Mouse (Mus musculus): ENCODE measurements around the gene Ttll7. TPM values are rescaled to one million over a fixed set of nuclear protein-coding genes. Genes with fewer than 3 reads are reported as not detected.

The Ttll7 gene
- polyA plus RNA-seq, 1 experiment = 5.2 TPM

DNA sequence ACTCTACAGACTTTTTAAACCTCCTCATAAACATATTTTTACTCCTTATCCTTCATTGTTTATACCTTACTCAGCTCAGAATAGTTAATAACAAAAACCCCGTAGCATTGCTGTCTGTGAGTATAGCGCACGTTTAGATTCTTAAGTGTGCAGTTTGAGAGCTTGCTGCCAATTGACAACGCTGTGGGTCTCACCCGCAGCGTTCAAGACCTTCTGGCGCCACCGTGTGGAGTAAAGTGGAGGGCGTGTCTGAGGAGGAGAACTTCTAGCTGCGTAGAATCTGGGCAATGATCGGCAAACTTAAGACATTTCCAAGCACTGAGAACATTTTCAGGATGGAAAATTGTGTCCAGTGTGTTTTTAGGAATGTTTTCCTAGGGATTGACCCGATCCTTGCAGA lies 62.6 kb downstream of the Ttll7 start:
- H3ac ChIP-seq (ENCODE audit: control insufficient read depth, insufficient read length) = no peak overlapping the region
- no peak overlapping the region for H3K4me3 ChIP-seq
- H3K4me2 ChIP-seq (ENCODE audit: low read depth) = no peak overlapping the region
- TF ChIP-seq MYOD1 (IDR thresholded peaks at IDR 0.05; ENCODE audit: control insufficient read depth in 1 of 3, insufficient read length in 2 of 3, low read depth in 2 of 3) (no peak), POLR2A (IDR thresholded peaks at IDR 0.05; ENCODE audit: insufficient read length, low read depth) (no peak), POLR2AphosphoS2 (IDR thresholded peaks at IDR 0.05; ENCODE audit: insufficient read length, low read depth) (no peak), E2F4 (IDR thresholded peaks at IDR 0.05; ENCODE audit: insufficient read depth) (no peak), TCF3 (IDR thresholded peaks at IDR 0.05; ENCODE audit: insufficient read length, low read depth) (no peak), TCF12 (IDR thresholded peaks at IDR 0.05; ENCODE audit: insufficient read depth, poor library complexity, severe bottlenecking) (no peak), REST (IDR thresholded peaks at IDR 0.05; ENCODE audit: insufficient read depth, insufficient read length) (no peak), MYOG (IDR thresholded peaks at IDR 0.05; ENCODE audit: control insufficient read depth in 1 of 3, insufficient read depth in 1 of 3, insufficient read length in 2 of 3, low read depth in 2 of 3) (no peak), CEBPB (IDR thresholded peaks at IDR 0.05; ENCODE audit: insufficient read depth, poor library complexity, severe bottlenecking) (no peak), SRF (IDR thresholded peaks at IDR 0.05; ENCODE audit: control insufficient read depth, insufficient read length, low read depth) (no peak), USF1 (IDR thresholded peaks at IDR 0.05; ENCODE audit: low read depth) (no peak), MAX (IDR thresholded peaks at IDR 0.05; ENCODE audit: low read depth) (no peak)
- no peaks in the 10 kb centered on the region for H3K36me3 ChIP-seq (ENCODE audit: control insufficient read depth, insufficient read depth)
- H3K27me3 ChIP-seq (ENCODE audit: control insufficient read depth, insufficient read depth, insufficient read length) = no peaks in the 10 kb centered on the region
- H3K79me2 ChIP-seq (ENCODE audit: control insufficient read depth, insufficient read depth) = no peaks in the 10 kb centered on the region

DNA sequence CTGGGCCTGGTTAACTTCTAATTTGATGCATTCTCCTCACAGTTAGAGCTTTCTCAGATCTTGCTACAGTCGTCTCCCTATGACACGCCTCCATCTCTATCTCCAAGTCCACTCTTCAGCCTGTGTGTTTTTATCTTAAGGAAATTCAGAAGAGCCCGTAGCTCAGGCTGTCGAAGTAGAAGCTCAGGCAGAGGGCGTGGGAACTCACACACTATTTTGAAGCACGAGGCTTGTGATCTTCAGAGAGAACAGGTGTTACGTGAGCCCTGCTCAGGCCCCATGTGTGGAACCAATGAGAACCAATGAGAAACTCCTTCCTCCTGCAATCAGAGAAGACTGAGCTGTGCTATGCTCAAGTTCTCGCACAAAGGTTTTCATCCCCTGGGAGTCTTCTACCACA lies 65.7 kb downstream of the Ttll7 start:
- H3K4me3 ChIP-seq = no peak overlapping the region
- no peaks in the 10 kb centered on the region for H3K36me3 ChIP-seq (ENCODE audit: control insufficient read depth, insufficient read depth)
- TF ChIP-seq POLR2AphosphoS2 (IDR thresholded peaks at IDR 0.05; ENCODE audit: insufficient read length, low read depth) = no peak
- TF ChIP-seq E2F4 (IDR thresholded peaks at IDR 0.05; ENCODE audit: insufficient read depth) = no peak
- no peak for TF ChIP-seq TCF3 (IDR thresholded peaks at IDR 0.05; ENCODE audit: insufficient read length, low read depth)
- no peak for TF ChIP-seq POLR2A (IDR thresholded peaks at IDR 0.05; ENCODE audit: insufficient read length, low read depth)

DNA sequence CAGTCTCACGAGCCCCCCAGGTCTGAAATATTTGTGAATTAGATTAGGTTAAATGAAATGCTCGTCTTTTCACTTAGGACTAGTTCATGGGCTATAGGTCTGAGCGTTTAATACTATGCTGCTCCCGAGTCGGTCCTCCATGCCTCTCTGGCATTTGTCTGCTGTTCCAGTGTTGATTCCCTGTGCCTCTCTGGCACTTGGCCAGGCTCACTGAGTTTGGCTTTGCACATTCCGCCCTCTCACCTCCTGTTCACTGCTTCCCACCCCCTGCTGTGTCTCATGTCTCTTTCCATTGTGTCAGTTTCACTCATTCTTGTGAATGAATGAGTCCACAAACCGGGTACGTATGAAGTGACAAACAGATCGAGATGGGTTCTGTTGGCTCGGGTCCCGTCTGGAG lies 66.2 kb downstream of the Ttll7 start:
- Histone ChIP-seq H3ac (ENCODE audit: control insufficient read depth, insufficient read length) (no peak overlapping the region), H3K27me3 (ENCODE audit: control insufficient read depth, insufficient read depth, insufficient read length) (no peaks in the 10 kb centered on the region), H3K79me2 (ENCODE audit: control insufficient read depth, insufficient read depth) (no peaks in the 10 kb centered on the region), H3K4me3 (no peak overlapping the region), H3K4me2 (ENCODE audit: low read depth) (no peak overlapping the region), H3K36me3 (ENCODE audit: control insufficient read depth, insufficient read depth) (no peaks in the 10 kb centered on the region)
- TF ChIP-seq SRF (IDR thresholded peaks at IDR 0.05; ENCODE audit: control insufficient read depth, insufficient read length, low read depth) (no peak), E2F4 (IDR thresholded peaks at IDR 0.05; ENCODE audit: insufficient read depth) (no peak), MAX (IDR thresholded peaks at IDR 0.05; ENCODE audit: low read depth) (no peak), POLR2A (IDR thresholded peaks at IDR 0.05; ENCODE audit: insufficient read length, low read depth) (no peak), CEBPB (IDR thresholded peaks at IDR 0.05; ENCODE audit: insufficient read depth, poor library complexity, severe bottlenecking) (no peak), TCF3 (IDR thresholded peaks at IDR 0.05; ENCODE audit: insufficient read length, low read depth) (no peak), MYOG (IDR thresholded peaks at IDR 0.05; ENCODE audit: control insufficient read depth in 1 of 3, insufficient read depth in 1 of 3, insufficient read length in 2 of 3, low read depth in 2 of 3) (no peak), TCF12 (IDR thresholded peaks at IDR 0.05; ENCODE audit: insufficient read depth, poor library complexity, severe bottlenecking) (no peak), POLR2AphosphoS2 (IDR thresholded peaks at IDR 0.05; ENCODE audit: insufficient read length, low read depth) (no peak), REST (IDR thresholded peaks at IDR 0.05; ENCODE audit: insufficient read depth, insufficient read length) (no peak), USF1 (IDR thresholded peaks at IDR 0.05; ENCODE audit: low read depth) (no peak), MYOD1 (IDR thresholded peaks at IDR 0.05; ENCODE audit: control insufficient read depth in 1 of 3, insufficient read length in 2 of 3, low read depth in 2 of 3) (no peak)

More for the DNA sequence above, 65.7 kb downstream of the Ttll7 start:
- Histone ChIP-seq H3K4me2 (ENCODE audit: low read depth) (no peak overlapping the region), H3K27me3 (ENCODE audit: control insufficient read depth, insufficient read depth, insufficient read length) (no peaks in the 10 kb centered on the region), H3K79me2 (ENCODE audit: control insufficient read depth, insufficient read depth) (no peaks in the 10 kb centered on the region), H3ac (ENCODE audit: control insufficient read depth, insufficient read length) (no peak overlapping the region)

DNA sequence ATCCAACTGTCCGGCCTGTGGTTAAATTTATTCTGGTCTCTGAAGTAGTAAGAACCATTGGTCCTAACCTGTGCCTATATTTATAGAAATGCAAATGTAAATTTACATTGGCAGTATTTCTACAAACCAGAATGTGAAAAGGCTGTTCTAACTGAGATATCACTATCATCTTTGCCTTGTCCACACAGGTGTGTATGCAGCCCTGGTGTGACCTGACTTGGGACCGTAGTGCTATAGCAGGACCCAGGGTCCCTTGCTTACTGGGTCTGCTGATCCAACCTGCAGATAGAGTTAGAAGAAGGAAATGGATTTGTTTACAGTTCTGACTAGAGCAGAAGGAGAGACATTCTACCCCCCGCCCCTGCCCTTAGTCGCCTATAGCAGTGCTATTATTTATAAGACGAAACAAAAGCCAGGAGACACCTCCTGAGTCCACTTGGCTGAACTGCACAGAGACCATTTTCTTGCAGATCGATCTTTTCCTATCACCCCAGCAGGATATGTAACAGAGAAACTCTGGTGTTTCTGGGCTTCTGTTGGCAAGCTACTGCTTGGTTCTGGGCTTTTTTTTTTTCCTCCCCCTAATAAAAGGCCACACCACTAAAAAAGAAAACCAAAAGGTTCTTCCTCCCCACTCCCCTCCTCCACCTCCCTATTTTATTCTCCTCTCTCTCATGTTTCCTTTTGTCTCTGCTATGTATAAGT lies 75.3 kb downstream of the Ttll7 start:
- no peak overlapping the region for H3ac ChIP-seq (ENCODE audit: control insufficient read depth, insufficient read length)
- no peaks in the 10 kb centered on the region for H3K79me2 ChIP-seq (ENCODE audit: control insufficient read depth, insufficient read depth)
- H3K27me3 ChIP-seq (ENCODE audit: control insufficient read depth, insufficient read depth, insufficient read length) = no peaks in the 10 kb centered on the region
- no peak overlapping the region for H3K4me2 ChIP-seq (ENCODE audit: low read depth)
- no peak overlapping the region for H3K4me3 ChIP-seq
- TF ChIP-seq POLR2AphosphoS2 (IDR thresholded peaks at IDR 0.05; ENCODE audit: insufficient read length, low read depth) (no peak), POLR2A (IDR thresholded peaks at IDR 0.05; ENCODE audit: insufficient read length, low read depth) (no peak), MAX (IDR thresholded peaks at IDR 0.05; ENCODE audit: low read depth) (no peak), MYOG (IDR thresholded peaks at IDR 0.05; ENCODE audit: control insufficient read depth in 1 of 3, insufficient read depth in 1 of 3, insufficient read length in 2 of 3, low read depth in 2 of 3) (no peak), SRF (IDR thresholded peaks at IDR 0.05; ENCODE audit: control insufficient read depth, insufficient read length, low read depth) (no peak), USF1 (IDR thresholded peaks at IDR 0.05; ENCODE audit: low read depth) (no peak), TCF3 (IDR thresholded peaks at IDR 0.05; ENCODE audit: insufficient read length, low read depth) (no peak), MYOD1 (IDR thresholded peaks at IDR 0.05; ENCODE audit: control insufficient read depth in 1 of 3, insufficient read length in 2 of 3, low read depth in 2 of 3) (no peak), TCF12 (IDR thresholded peaks at IDR 0.05; ENCODE audit: insufficient read depth, poor library complexity, severe bottlenecking) (no peak)
- H3K36me3 ChIP-seq (ENCODE audit: control insufficient read depth, insufficient read depth) = peaks cover 10% of the 10 kb centered on the region

DNA sequence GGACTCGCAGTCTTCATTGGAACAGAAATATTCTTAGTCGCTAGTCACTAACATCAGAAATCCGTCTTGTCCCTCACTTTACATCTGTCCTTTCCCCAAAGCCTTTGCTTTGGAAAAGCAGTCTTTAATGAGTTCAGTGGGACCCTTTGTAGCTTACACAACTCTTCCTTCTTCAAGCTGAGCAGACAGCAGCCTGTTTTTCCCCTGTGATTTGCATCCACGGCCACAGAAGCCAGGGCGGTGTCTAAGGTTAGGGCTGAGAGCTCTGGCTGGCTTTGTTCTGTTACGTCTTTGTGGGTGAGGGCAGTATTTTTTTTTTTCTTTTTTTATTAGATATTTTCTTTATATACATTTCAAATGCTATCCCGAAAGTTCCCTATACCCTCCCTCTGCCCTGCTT lies 76.0 kb downstream of the Ttll7 start:
- Histone ChIP-seq H3K79me2 (ENCODE audit: control insufficient read depth, insufficient read depth) (no peaks in the 10 kb centered on the region), H3ac (ENCODE audit: control insufficient read depth, insufficient read length) (no peak overlapping the region), H3K27me3 (ENCODE audit: control insufficient read depth, insufficient read depth, insufficient read length) (no peaks in the 10 kb centered on the region), H3K4me3 (no peak overlapping the region), H3K4me2 (ENCODE audit: low read depth) (no peak overlapping the region), H3K36me3 (ENCODE audit: control insufficient read depth, insufficient read depth) (peaks cover 10% of the 10 kb centered on the region)
- TF ChIP-seq POLR2AphosphoS2 (IDR thresholded peaks at IDR 0.05; ENCODE audit: insufficient read length, low read depth) (no peak), MAX (IDR thresholded peaks at IDR 0.05; ENCODE audit: low read depth) (no peak), TCF12 (IDR thresholded peaks at IDR 0.05; ENCODE audit: insufficient read depth, poor library complexity, severe bottlenecking) (no peak), MYOG (IDR thresholded peaks at IDR 0.05; ENCODE audit: control insufficient read depth in 1 of 3, insufficient read depth in 1 of 3, insufficient read length in 2 of 3, low read depth in 2 of 3) (no peak), TCF3 (IDR thresholded peaks at IDR 0.05; ENCODE audit: insufficient read length, low read depth) (no peak), SRF (IDR thresholded peaks at IDR 0.05; ENCODE audit: control insufficient read depth, insufficient read length, low read depth) (no peak), E2F4 (IDR thresholded peaks at IDR 0.05; ENCODE audit: insufficient read depth) (no peak)

Data from myocyte (in vitro differentiated cells).